ENCODE assay signal across 8 mouse cellular contexts in genomic region chr7:110920331-110921261, GRCm38 (mm10). TPM values are rescaled to one million over a fixed set of nuclear protein-coding genes. Genes with fewer than 3 reads are reported as not detected.
DNase-seq lines count a peak whose midpoint lies in the region; ATAC-seq and TF ChIP-seq lines count a peak whose summit lies in the region.

No protein-coding gene starts in this region.

- H3K27me3 ChIP-seq in heart, embryonic 12.5 days (replicated peaks), result no peaks in the 10 kb centered on the region
- no peaks in the 10 kb centered on the region for H3K27me3 ChIP-seq in stomach, embryonic 16.5 days (ENCODE audit: control insufficient read depth, insufficient read depth, low read length)
- no peaks in the 10 kb centered on the region for H3K27me3 ChIP-seq in cerebellum, adult 2 months (ENCODE audit: control insufficient read depth, insufficient read depth, low read length)

- no peaks in the 10 kb centered on the region for H3K36me3 ChIP-seq in heart, embryonic 12.5 days
- 0 out of 2 replicates have a peak, but pooled peaks cover 4% of the 10 kb centered on the region for H3K36me3 ChIP-seq in stomach, embryonic 16.5 days (ENCODE audit: control insufficient read depth, insufficient read depth, low read length)

- peak; percentile 81 for ATAC-seq in heart, embryonic 12.5 days (ENCODE audit: insufficient number of reproducible peaks, low FRiP score)
- peak; percentile 89 for ATAC-seq in stomach, embryonic 16.5 days (ENCODE audit: insufficient read depth, low FRiP score)

- TF ChIP-seq POLR2A in cerebellum, adult 2 months (IDR thresholded peaks at IDR 0.05; ENCODE audit: borderline replicate concordance, insufficient read depth, low read length), result no peak

- intact Hi-C loops in left cerebral cortex, postnatal 4 days (cut with DNase I), result no loop called here
- intact Hi-C loops in left cerebral cortex, postnatal 36 days (cut with DNase I), result no loop called here

- H3K4me2 ChIP-seq in heart, embryonic 12.5 days, result no peak overlapping the region
- no peak overlapping the region for H3K4me2 ChIP-seq in stomach, embryonic 16.5 days (ENCODE audit: low read depth, low read length)

- no peak for TF ChIP-seq CTCF in cerebellum, adult 2 months (IDR thresholded peaks at IDR 0.05; ENCODE audit: borderline replicate concordance, insufficient read depth, low read depth, low read length)

- DNase-seq in left cerebral cortex, postnatal 4 days, result peak; percentile 29
- DNase-seq in left cerebral cortex, postnatal 36 days (ENCODE audit: low spot score in 2 of 2), result no peak
- DNase-seq in lung, postnatal 14 days, result peak; percentile 45
- no peak for DNase-seq in cerebellum, adult 2 months
- no peak for DNase-seq in cerebellum, adult 9-11 months
- DNase-seq in layer of hippocampus, adult 8-10 months (ENCODE audit: low spot score in 2 of 2), result no peak

- H3K9me3 ChIP-seq in heart, embryonic 12.5 days (replicated peaks), result no peaks in the 10 kb centered on the region
- no peaks in the 10 kb centered on the region for H3K9me3 ChIP-seq in stomach, embryonic 16.5 days (replicated peaks; ENCODE audit: control insufficient read depth, low read length)

- H3K4me1 ChIP-seq in heart, embryonic 12.5 days (replicated peaks), result peaks cover 22% of the 10 kb centered on the region
- peaks cover 33% of the 10 kb centered on the region for H3K4me1 ChIP-seq in stomach, embryonic 16.5 days (ENCODE audit: control insufficient read depth, insufficient read depth, low read length)
- no peaks in the 10 kb centered on the region for H3K4me1 ChIP-seq in cerebellum, adult 2 months (ENCODE audit: control insufficient read depth, insufficient read depth, low read length)

- H3K4me3 ChIP-seq in heart, embryonic 12.5 days, result no peak overlapping the region
- H3K4me3 ChIP-seq in stomach, embryonic 16.5 days (replicated peaks; ENCODE audit: low read length), result no peak overlapping the region
- no peak overlapping the region for H3K4me3 ChIP-seq in cerebellum, adult 2 months (replicated peaks; ENCODE audit: insufficient read depth, low read depth, low read length)

- 0 out of 2 replicates have a peak overlapping the region, but pooled peaks have one; percentile 0 for H3K27ac ChIP-seq in heart, embryonic 12.5 days (ENCODE audit: poor library complexity, severe bottlenecking)
- peak overlapping the region; percentile 88 for H3K27ac ChIP-seq in stomach, embryonic 16.5 days (ENCODE audit: low read length)
- H3K27ac ChIP-seq in cerebellum, adult 2 months (ENCODE audit: insufficient read depth, low read length), result no peak overlapping the region

- 63% methylated on average over 19 of the region's 19 CpGs for WGBS in heart, embryonic 12.5 days
- 58% methylated on average over 19 of the region's 19 CpGs for WGBS in stomach, embryonic 16.5 days
- whole genome bisulfite sequencing in cerebellum, adult 2 months, result 60% methylated on average over 19 of the region's 19 CpGs

- H3K9ac ChIP-seq in heart, embryonic 12.5 days, result no peak overlapping the region
- H3K9ac ChIP-seq in stomach, embryonic 16.5 days (ENCODE audit: low read length), result peak overlapping the region; percentile 43; the same call in 1 of the 2 replicates

RNA-seq across cellular contexts. Expression of gene Lyve1, which starts 57.6 kb away (rescaled TPM):
- 1 to 10 TPM; 4.0 to 5.1 TPM for total RNA-seq in left cerebral cortex, postnatal 4 days (2021)
- 1 to 10 TPM in 1 of 2 experiments, under 1 TPM in 1; 0.99 to 2.1 TPM for total RNA-seq in left cerebral cortex, postnatal 36 days (2021)
- polyA plus RNA-seq in heart, embryonic 12.5 days (2016; fragmentation: Nextera tagmentation; extraction: Ambion mirVana), result 3.2 and 3.6 TPM in 2 replicates
- 15.2 and 17.4 TPM in 2 replicates for polyA plus RNA-seq in stomach, embryonic 16.5 days (2015; fragmentation: Nextera tagmentation; extraction: Ambion mirVana)
- 0.34 and 0.43 TPM in 2 replicates for polyA plus RNA-seq in cerebellum, adult 2 months (2012; rRNA removed)
- 1 to 10 TPM in 3 of 4 experiments, under 1 TPM in 1; 0.99 to 2.2 (median 1.6) TPM for total RNA-seq in layer of hippocampus, adult 8-10 months (2022)

Comparison
In these comparisons a context has a peak if more than half of its experiments do, and no peak if none do; other contexts are left out.
1. DNase-seq: peak in left cerebral cortex, postnatal 4 days (single experiment) and lung, postnatal 14 days (single experiment); none in left cerebral cortex, postnatal 36 days (0 of 2), cerebellum, adult 2 months (0 of 2), cerebellum, adult 9-11 months (single experiment) and layer of hippocampus, adult 8-10 months (0 of 2).